Mouse (Mus musculus) 3T3-L1 (cell line): ENCODE measurements around the gene Csnk2b.

Source experiments
- DNase-seq: peaks from one replicate; pipeline ENCODE4 v3.0.0-alpha.2; 2015; ENCODE audit warnings: low read depth, low spot score

Gene Csnk2b

DNA sequence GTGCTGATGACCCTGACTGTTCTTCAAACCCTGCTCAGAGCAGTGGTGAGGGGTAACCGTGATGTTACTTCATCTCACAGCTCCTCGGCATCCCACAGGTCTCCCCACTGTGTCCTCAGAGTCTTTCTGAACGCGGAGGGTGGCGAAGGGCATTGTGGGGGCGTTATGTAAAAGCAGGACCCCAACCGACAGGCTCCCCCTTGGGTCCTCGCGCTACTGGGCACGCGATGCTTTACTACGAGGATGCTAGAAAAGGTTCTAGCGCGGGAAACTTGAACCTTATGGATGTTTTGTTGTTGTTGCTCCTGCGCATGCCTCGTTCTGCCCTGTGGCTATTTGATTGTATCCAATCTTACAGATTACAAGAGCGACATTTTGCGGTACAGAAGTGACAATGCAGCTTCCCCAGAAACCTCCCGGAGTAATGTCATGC lies at the start of gene Csnk2b:
Gene Csnk2b (minus strand): TSS at position 183 of the 433 bp plus-strand sequence.
- peak; percentile 95 for DNase-seq

DNA sequence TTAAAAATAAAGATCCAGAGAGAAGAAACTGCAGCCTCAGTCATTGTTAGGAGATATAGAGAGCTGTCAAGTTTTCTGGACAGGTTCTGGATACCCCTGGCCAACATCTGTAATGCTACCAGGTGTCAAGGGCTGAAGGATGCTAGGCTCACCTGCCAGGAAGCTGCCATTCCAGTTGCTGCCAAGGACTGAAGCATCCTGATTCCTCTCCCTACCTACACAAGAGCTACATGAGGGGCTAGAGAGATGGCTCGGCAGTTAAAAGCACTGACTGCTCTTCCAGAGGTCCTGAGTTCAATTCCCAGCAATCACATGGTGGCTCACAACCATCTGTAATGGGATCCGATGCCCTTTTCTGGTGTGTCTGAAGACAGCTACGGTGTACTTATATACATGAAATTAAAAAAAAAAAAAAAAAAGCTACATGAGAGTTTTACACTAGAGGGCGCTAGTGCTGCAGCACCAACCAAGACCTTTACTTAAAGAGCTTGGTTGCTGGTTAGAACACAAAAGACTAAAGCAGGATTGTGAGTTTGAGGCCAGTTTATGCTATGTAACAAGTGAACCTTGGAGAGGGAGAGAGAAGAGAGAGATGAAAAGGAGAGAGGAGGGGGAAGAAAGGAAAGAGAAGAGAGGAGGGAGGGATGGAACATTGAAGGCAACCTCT lies 46.8 kb upstream of the Csnk2b start:
- DNase-seq, result peak; percentile 83

DNA sequence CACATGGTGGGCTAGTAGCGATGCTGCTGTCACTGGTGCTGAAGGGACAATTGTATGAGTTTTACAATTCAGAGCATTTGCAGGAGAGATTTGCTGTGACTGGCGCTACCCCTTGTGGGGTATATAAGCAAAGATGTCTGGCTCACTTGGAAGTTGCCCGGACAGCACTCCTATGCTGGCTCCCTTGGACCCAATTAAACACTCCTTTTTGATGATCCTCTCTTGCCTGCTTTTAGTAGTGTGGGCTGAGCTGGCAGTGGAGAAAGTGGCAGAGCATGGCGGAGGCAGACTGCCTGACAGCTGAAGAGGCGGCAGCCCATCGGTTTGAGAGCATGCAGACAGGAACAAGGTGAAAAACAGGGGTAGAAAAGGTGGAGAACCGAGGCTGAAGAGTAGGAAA lies 45.9 kb upstream of the Csnk2b start:
- no peak for DNase-seq

DNA sequence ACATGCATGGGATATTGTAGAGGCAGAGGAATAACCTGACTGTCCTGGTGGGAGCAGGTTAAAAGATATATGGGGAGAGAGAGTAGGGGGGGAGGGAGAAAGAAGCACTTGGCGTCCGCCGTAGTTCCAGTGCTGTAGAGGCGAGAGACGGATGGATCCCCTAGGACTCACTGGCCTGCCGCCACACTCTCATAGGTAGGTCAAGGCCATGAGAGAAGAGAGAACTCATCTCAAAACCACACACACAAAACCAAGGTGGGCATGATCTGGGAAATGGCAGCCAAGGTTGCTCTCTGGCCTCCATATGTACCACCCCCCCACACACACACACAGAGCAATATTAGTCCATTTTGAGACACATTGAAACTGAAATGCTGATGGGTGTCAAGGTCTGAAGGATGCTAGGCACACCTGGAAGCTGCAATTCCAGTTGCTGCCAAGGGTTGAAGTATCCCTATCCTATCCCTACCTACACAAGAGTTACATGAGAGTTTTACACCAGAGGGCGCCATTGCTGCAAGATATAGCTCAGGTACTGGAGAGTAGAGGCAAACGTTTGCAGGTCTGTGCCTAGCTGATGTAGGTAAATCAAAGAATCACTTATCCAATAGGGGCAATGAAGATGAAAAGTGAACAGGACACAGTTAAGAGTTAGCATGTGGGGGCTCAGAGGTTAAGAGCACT lies 44.6 kb upstream of the Csnk2b start:
- DNase-seq, result peak; percentile 88

DNA sequence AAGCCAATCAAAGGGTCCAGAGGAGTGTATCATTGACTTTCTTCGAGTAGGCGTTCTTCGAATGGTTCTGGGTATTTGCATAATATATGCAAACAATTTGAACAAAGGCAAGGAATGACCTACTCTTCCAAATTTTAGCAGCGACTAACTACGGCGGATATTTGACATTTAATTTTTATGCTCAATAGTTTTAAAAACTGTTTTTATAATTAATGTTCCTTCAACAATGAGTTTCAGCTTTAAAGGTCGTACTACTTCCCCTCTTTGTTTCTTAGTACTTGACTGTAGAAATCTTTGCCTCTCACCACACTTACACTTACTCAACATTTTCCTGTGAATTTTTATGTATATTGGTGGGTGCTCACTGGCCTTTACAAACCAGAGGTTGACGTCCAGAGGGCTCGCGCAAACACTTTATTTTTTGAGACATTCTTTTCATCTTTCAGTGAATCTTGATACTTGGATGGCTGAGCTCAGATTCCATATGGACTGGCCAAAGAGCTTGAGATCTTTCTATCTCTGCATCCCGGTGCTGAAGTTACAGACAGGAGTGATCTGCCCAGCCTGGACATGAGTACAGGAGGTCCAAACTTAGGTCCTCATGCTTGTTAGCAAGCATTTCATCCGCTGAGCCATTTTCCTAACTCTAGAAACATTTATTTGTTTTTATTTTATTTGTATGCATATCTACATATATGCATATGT lies 43.8 kb upstream of the Csnk2b start:
- DNase-seq, result peak; percentile 35

DNA sequence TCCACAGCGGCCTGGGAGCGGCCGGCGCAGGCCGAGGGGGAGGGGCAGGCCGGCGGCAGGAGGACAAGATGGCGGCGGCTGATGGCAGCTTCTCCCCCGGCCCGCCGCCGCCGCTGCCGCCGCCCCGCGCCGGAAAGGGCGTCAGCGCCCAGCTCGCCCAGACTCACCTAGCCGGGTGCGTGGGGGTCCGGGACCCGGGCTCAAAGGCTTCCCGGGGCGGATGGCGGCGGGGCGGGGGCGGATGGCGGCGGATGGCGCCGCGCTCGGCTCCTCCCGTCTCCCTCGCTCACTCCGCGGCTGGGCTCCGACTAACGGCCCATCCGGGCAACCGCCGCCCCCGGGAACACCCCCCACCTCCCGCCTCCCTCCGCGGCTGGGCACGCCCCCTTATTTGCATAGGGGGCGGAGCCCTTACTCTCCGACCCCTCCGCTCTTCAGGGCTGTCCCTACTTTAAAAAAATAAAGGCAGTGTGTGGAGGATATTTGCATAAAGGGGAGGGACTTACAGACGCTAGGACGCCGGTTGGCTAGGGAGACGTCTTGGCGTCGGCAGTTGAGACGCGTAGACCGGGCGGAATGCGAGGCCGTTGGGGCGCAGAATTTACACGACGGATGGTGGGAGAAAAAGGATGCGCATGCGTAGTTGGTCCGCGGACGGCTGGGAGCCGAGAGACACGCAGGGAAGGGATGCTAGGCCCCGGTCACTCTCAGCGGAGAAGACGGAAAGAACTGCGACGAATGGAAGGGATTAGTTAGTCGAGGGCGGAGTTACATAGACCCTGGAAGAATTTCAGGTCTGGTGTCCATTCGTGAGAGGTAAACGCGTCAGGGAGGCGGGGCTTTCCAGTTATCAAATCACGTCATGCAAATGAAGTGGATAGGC lies 43.0 kb upstream of the Csnk2b start, which contains the start of gene Prrc2a:
Gene Prrc2a (minus strand): TSS at position 330 of the 883 bp plus-strand sequence.
- DNase-seq, result peak; percentile 100

DNA sequence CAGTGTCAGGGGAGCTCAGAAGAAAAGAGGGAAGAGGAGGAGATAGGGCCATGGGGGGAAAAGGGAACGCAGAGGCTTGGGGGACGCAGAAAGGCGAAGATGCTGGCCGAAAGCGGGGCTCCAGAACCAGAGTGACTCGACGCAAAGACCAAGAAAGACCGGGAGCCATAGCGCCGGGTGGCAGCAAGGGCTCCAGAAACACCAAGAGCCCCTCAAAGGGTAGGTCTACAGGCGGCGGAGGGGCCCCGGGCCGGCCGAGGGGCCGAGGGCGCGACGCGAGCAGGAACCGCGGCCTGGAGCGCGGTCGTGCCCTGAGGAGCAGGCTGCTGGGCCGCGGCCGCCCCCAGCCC lies 42.3 kb upstream of the Csnk2b start:
- peak; percentile 19 for DNase-seq

DNA sequence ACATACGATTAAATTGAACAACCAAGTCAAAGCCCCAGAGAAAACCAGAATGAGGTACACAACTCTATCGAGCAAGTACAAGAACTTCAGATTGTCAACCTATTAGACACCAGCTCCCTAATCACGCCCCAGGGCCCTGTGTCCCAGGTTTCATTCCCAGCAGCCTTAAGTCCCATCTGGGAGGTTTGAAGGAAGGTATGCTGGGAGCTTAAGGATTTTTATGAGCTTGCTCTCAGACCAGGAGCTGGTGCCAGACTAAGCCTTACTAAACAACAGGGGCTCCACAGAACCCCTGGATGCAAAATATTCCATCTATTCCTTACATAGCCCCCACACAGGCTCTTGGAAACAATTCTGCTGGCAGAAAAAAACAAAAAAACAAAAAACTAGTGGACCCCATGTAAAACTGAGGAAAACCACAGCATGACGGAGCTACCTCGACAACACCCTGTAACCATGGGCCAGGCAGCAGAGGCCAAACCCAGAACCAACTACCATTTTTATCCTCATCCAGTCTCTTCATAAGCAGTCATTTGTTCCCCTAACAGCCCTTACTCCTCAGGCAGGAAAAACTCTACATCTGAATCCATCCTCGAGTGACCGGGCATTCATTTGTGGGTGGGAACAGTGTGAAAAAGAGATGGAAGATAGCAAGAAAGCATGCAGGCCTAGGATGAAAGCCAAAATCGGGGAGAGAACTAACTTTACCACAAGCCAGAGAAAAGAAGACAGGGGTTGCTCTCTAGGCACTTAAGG lies 41.7 kb upstream of the Csnk2b start:
- peak; percentile 49 for DNase-seq

DNA sequence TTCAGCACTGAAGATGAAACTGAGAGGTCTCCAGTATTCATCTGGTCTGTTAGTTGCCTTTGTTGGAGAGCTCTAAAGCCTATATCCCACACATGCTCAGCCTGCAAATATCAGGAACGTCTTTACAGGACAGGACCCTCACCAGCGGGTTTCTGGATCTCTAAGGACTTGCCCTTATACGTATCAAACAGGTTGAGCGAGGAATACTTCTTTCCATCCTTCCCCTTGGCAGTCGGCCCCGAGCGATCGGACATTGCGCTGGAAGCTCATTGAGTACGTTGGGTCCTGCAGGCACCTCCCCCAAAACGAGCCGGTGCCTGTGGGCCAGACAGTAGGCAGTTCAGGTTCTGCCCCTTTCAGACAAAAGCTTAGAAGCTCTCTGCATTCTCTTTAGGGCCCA lies 40.9 kb upstream of the Csnk2b start:
- peak; percentile 46 for DNase-seq

DNA sequence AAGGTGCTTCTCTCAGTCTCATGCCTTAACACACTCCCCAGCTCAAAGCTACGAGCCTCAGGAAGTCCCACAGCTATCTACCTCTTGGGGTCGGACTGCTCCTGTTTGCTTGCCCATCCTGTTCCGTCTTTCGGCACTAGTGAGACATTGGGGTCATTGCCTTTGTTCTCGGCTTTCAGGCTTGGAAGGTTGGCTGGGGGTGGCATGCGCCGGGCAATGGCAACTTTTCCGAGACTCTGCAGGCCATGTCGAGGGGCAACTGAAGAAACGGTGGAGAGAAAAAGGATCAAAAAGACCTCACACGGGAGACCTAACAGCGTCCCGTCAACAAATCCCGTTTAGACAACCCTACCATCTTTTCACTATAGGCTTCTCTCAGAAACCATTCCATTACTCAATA lies 40.3 kb upstream of the Csnk2b start:
- DNase-seq, result no peak

DNA sequence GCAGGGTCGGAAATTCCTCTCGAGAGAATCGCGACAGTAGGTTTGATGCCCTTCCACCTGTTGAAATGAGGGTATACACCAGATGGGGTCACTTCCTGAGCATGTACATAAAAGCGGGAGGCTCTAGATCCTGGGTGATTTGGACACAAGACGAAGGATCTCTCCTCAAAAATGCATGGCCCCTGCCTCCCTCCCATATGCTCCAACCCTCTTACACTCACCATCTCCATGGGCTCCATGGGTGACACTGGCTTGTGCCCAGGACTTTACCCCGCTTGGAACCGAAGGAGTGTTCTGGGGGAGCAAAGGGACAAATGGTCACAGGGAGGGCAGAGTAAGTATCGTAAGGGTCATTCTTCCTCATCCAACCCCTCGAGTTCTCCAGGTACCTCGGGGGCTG lies 39.6 kb upstream of the Csnk2b start:
- DNase-seq, result no peak

DNA sequence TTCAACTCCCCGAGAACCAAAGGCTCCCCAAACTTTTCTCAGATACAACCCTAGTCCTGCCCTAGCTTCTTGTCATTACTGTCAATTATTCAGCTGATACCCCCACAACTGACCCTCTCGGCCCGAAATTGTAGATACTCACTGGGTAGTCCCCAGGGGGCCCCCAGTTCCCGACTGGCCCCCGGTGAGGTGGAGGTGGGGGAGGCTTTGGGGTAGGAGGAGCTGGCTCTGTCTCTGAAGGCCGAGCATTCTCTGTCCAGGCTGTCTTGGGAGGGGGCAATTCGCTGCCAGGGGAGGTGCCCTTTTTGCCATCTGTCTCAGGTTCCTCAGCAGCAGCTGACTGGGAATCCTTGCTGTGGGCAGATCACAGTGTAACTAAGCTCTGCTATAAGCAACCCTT lies 37.8 kb upstream of the Csnk2b start:
- DNase-seq, result no peak

DNA sequence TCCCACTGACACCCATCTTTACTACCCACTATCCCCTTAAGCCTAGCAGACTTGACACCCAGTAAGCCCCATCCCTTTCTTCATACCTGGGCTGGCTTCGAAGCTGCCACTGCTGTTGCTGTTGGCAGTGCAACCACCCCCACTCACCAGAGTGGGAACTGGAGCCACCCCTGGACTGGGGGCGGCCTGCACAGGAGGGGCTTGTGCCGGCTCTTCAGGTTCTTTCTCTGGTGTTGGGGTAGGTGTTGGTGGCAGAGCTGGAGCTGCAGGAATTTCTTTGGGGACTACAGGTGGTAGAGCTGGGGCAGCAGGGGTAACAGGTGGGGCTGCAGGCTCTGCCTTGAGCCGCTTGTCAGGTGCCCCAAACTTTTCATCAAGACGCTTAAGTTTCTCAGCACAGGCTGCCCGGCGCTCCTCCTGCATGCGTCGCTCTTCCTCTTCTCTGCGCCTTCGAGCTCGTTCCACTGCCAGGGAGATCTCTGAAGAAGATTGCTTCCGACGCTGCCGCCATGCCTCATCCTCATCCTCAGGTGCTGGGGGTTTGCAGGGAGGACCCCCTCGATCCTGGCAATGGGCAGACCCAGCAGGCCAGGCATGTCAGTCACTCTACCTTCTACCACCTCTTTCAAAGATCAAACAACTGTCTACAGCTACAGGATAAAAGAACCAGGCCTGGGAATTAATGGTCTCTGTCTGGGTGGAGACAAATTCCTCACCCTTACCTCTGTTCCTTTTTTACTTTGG lies 37.2 kb upstream of the Csnk2b start:
- DNase-seq, result no peak

DNA sequence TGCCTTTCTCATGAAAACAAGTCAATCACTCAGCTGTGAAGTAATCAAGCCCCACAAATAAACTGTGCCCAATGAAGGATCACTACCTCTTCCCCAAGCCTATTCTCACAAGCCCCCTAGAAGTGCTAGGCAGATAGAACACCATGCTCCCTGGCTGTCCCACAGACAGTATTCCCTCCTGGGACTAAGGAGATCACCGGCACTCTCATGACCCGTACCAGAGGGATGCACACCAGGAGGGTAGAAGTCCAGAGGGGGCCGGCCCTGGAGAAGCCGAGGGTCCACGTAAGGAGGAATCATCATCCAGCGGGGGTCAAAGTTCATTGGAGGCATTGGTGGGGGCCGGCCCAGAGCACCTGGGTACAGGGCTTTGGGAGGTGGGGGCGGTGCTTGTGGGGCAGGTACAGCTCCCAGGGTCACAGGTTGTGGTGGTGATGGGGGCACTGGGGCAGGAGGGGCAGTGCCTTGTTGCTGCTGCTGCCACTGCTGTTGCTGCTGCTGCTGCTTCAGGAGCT lies 35.9 kb upstream of the Csnk2b start:
- no peak for DNase-seq

DNA sequence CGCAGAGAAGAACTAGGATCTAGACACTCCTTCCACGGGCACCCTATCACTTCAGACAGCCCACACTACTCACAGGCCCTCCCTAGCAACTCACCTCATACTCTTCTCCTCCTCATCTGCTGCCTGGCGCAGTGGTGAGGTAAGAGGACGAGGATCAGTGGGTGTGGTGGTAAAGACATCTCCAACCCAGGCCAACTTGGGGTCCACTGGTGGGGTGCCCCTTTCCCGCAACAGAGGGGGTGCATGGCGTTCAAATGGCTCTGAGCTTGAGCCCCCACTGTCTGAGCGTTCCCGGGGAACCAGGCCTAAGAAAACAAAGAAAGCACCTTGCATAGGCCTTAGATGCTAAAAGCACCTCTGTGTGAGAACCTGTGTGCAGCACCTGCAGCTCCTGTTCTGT lies 35.4 kb upstream of the Csnk2b start:
- no peak for DNase-seq

DNA sequence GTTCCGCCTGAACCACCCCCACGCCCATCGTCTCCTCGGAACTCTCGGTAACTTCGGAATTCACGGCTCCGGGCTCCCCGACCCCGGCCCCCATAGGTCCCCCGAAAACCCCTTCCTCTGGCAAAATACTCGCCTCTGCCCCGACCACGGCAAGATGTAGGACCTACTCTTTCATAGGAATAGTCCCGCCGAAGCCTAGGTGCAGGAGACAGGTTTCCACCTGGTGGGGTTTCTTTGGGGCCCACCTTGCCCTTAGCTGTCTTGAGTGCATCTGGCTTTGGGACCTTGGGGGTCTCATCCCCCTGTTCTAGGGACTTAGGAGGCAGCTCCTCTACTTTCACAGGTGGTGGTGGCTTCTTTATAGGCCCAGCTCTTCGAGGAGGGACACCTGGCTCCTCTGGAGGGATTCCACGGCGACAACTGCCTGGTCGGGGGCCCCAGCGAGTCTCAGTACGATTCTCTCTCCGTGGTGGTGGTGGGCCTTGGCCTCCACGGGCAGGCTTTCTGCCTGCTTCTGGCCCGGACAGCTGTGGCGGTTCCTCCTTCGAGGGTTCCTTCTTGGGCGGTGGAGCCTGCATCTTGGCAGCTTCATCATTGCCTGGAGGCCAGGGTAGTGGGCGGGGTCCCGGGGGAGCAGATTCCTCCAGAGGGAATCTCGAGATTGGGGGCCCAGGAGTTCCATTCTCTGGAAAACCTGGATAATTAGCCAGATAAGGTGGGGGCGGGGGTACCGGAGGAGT lies 34.8 kb upstream of the Csnk2b start:
- DNase-seq, result no peak

DNA sequence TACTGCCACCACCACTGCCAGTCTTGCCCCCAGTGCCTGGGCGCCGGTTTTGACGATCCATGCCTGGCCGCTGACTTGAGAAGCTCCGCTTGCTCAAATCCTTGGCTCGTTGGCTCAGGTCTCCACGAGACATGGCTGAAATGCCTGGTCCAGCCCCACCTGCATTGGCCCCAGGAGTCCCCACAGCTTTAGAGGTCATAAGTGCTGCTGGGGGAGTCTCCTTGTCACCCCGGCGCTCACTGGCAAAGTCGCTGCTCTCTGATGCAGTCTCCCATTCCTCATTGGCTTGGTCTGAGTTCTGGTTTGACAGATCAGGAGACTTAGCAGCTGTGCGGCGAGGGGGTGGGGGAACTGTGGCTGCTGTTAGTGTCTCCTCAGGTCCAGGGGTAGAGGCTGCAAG lies 33.6 kb upstream of the Csnk2b start:
- no peak for DNase-seq

DNA sequence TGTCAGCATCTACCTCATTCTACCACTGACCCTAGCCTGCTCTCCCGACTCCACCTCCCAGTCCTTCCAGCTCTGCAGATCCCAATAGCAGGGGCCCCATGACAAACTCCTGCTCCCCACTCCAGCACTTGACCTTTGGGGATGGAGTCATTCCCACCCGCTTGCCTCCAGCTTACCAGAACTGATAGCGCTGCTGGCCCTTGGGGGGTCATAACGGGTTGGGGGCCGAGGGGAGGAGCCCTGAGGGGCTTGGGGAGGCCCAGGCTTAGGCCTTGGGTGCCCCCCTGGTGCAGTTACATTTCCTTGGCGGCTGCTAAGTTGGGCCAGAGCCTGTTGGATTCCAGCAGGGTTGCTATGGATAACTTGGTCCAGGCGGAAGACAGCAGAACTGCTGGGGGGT lies 32.8 kb upstream of the Csnk2b start:
- DNase-seq, result no peak

DNA sequence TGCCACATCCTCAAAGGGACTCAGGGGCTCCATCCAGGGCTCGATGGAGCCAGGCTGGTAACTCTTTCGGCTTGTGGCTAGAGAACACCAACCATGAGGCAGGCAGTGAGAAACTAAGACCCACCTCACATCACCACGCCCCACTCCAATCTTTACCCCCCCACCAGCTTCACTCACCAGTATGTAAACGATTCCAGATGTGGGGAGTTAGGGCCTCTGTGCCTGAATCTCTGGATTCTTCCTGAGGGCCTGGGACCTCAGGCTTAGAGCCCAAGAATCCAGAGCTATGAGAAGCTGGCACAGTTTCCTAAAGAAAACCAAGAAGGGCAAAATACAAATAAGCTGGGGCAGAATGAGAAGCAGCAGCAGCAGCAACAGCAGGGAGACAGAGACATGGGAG lies 32.1 kb upstream of the Csnk2b start:
- DNase-seq, result peak; percentile 42
